Comparison of ENCODE assay signal across 7 mouse cellular contexts in the genomic region with DNA sequence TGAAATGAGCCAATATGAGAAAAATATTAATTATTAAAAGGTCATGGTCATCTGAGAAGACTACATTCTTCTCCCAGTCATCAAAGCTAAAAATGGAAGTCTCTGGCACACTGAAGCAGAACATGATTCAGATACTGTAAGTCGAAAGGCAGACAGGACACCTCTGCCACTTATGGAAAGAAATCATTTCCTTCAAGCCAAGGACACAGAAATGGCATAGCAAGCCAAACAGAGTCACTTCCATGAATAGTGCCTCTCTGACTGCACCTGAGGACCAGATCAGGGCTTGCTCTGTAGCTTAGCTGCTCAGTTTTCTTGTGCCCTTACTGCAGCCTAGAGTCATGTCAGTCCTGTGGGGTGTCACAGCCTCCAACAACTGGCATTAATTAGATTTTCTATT.
"Had no signal": no experiment of that assay in that cellular context is flagged by ENCODE, and none has a peak within 500 bp of the region (broad histone marks: within the 10 kb centered on the region; RNA-seq: fewer than 3 reads in every experiment).

No protein-coding gene starts in this region.

- DNase-seq: lung, adult 2 months; lung, postnatal 14 days; lung, postnatal 36 days; right cerebral cortex, postnatal 14 days; thymus, adult 2 months; thymus, postnatal 25 days; thymus, postnatal 4 days had no signal
